ENCODE assay signal across 8 mouse cellular contexts in the genomic region with DNA sequence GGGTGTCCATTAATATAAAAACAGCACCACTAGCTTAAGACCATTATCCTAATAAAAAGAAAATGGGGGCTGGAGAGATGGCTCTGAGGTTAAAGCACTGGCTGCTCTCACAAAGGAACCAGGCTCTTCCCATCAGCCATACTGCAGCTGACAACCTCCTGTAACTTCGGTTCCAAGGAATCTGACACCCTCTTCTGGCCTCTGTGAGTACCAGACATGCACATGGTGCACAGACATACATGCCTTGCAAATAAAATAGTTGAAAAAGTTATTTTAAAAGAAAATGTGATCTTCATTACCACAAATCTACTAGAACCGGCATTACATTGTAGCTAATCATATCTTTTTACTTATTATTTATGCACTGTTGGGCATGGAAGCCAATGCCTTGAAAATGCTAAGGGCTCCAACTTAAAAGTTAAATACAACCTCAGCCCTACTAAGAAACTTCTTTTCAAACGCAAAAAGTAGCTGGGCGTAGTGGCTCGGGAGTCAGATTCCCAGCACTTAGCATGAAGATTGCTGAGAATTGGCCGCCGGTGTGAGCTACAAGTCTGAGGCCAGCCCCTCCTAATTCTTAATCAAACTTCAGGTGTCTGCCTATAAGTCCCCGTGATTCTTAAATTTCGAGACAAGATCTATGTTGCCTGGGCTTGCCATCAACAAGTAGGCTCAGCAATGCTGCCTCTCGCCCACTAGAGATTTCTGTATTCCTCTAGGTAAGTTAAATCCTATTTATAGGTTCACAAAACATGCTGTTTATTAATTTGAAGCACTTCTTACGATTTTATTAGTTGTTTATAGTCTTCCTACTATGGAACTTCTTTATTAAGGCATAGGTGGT. TPM values are rescaled to one million over a fixed set of nuclear protein-coding genes. Genes with fewer than 3 reads are reported as not detected.
DNase-seq lines count a peak whose midpoint lies in the region; ATAC-seq and TF ChIP-seq lines count a peak whose summit lies in the region.

No protein-coding gene starts in this region.

- no peaks in the 10 kb centered on the region for H3K9me3 ChIP-seq in kidney, postnatal 0 days (replicated peaks; ENCODE audit: low read length)
- no peaks in the 10 kb centered on the region for H3K9me3 ChIP-seq in heart, embryonic 14.5 days (ENCODE audit: control insufficient read depth, low read length)
- no peaks in the 10 kb centered on the region for H3K9me3 ChIP-seq in liver, embryonic 15.5 days (replicated peaks)

- TF ChIP-seq CTCF in kidney, postnatal 0 days (IDR thresholded peaks at IDR 0.05; ENCODE audit: low read depth), result peak; percentile 71

- no peaks in the 10 kb centered on the region for H3K27me3 ChIP-seq in kidney, postnatal 0 days (ENCODE audit: insufficient read depth, low read length)
- H3K27me3 ChIP-seq in heart, embryonic 14.5 days (ENCODE audit: control insufficient read depth, insufficient read depth, low read length), result no peaks in the 10 kb centered on the region
- H3K27me3 ChIP-seq in liver, embryonic 15.5 days, result no peaks in the 10 kb centered on the region

- peak; percentile 80 for DNase-seq in kidney, postnatal 0 days (ENCODE audit: low spot score)
- no peak for DNase-seq in kidney, adult 9 months
- peak; percentile 78 for DNase-seq in ZHBTc4 (ENCODE audit: low read depth, low spot score)
- peak; percentile 28 to 35 for DNase-seq in thymus, postnatal 10 days (ENCODE audit: low spot score in 2 of 2)
- DNase-seq in layer of hippocampus, adult 9-11 months, result no peak
- DNase-seq in c-Kit-positive CD71-positive TER-119-positive erythroid progenitor cells, embryonic 14.5 days (ENCODE audit: low spot score), result no peak

- no peak for ATAC-seq in kidney, postnatal 0 days (replicated peaks; ENCODE audit: low FRiP score, low read depth)
- no peak for ATAC-seq in heart, embryonic 14.5 days (ENCODE audit: insufficient number of reproducible peaks, insufficient read depth, low FRiP score, low read depth)
- no peak for ATAC-seq in liver, embryonic 15.5 days (ENCODE audit: insufficient read depth)

- peak overlapping the region; percentile 86 for H3K4me2 ChIP-seq in kidney, postnatal 0 days (ENCODE audit: low read length)
- H3K4me2 ChIP-seq in heart, embryonic 14.5 days (ENCODE audit: low read length), result peak overlapping the region; percentile 82
- H3K4me2 ChIP-seq in liver, embryonic 15.5 days, result peak overlapping the region; percentile 86

- H3K9ac ChIP-seq in kidney, postnatal 0 days (ENCODE audit: low read depth, low read length), result peak overlapping the region; percentile 75
- peak overlapping the region; percentile 82 for H3K9ac ChIP-seq in heart, embryonic 14.5 days (ENCODE audit: low read length)
- peak overlapping the region; percentile 73 for H3K9ac ChIP-seq in liver, embryonic 15.5 days

- 0 out of 2 replicates have a peak, but pooled peaks cover 7% of the 10 kb centered on the region for H3K4me1 ChIP-seq in kidney, postnatal 0 days (replicated peaks; ENCODE audit: insufficient read depth, low read length)
- H3K4me1 ChIP-seq in heart, embryonic 14.5 days (ENCODE audit: control insufficient read depth in 2 of 2, insufficient read depth in 2 of 2, low read length in 2 of 2), result peaks cover 0 to 4% of the 10 kb centered on the region in 2 experiments; a peak in 1 of 4 replicates
- H3K4me1 ChIP-seq in liver, embryonic 15.5 days (replicated peaks), result peaks cover 34% of the 10 kb centered on the region

- no peaks in the 10 kb centered on the region for H3K36me3 ChIP-seq in kidney, postnatal 0 days (ENCODE audit: insufficient read depth, low read length)
- H3K36me3 ChIP-seq in heart, embryonic 14.5 days (ENCODE audit: control insufficient read depth, insufficient read depth, low read length), result no peaks in the 10 kb centered on the region
- H3K36me3 ChIP-seq in liver, embryonic 15.5 days (replicated peaks), result no peaks in the 10 kb centered on the region

- H3K27ac ChIP-seq in kidney, postnatal 0 days, result peak overlapping the region; percentile 81; the same call in 1 of the 2 replicates
- peak overlapping the region; percentile 76 to 78 for H3K27ac ChIP-seq in heart, embryonic 14.5 days (replicated peaks in 1 of 2; ENCODE audit: control insufficient read depth in 1 of 2, insufficient read depth in 1 of 2, low read depth in 2 of 2, low read length in 2 of 2)
- H3K27ac ChIP-seq in liver, embryonic 15.5 days (replicated peaks), result peak overlapping the region; percentile 2; the same call in 1 of the 2 replicates

- 24% methylated on average over 11 of the region's 11 CpGs for WGBS in kidney, postnatal 0 days
- 25% methylated on average over 11 of the region's 11 CpGs for WGBS in heart, embryonic 14.5 days
- 23% methylated on average over 11 of the region's 11 CpGs for WGBS in liver, embryonic 15.5 days (ENCODE audit: insufficient replicate concordance)

- H3K4me3 ChIP-seq in kidney, postnatal 0 days (replicated peaks; ENCODE audit: low read depth, low read length), result peak overlapping the region; percentile 67
- H3K4me3 ChIP-seq in heart, embryonic 14.5 days (ENCODE audit: control insufficient read depth in 1 of 2, insufficient read depth in 1 of 2, low read depth in 1 of 2, low read length in 2 of 2), result peak overlapping the region; percentile 66 to 81
- peak overlapping the region; percentile 73 for H3K4me3 ChIP-seq in liver, embryonic 15.5 days (replicated peaks)

RNA-seq across cellular contexts. Expression of a gene that starts 1.2 kb away (rescaled TPM):
- 7.3 and 7.7 TPM in 2 replicates for polyA plus RNA-seq in kidney, postnatal 0 days (2015; fragmentation: Nextera tagmentation; extraction: Ambion mirVana)
- 17.5 and 21.7 TPM in 2 replicates for polyA plus RNA-seq in heart, embryonic 14.5 days (2014; fragmentation: Nextera tagmentation; extraction: Ambion mirVana)
- 2.6 and 4.1 TPM in 2 replicates for polyA plus RNA-seq in liver, embryonic 15.5 days (2015; fragmentation: Nextera tagmentation; extraction: Ambion mirVana)

RNA-seq across cellular contexts. Expression of a gene that starts 6.6 kb away (rescaled TPM):
- 1,015 and 1,085 TPM in 2 replicates for polyA plus RNA-seq in kidney, postnatal 0 days (2015; fragmentation: Nextera tagmentation; extraction: Ambion mirVana)
- 705 and 753 TPM in 2 replicates for polyA plus RNA-seq in heart, embryonic 14.5 days (2014; fragmentation: Nextera tagmentation; extraction: Ambion mirVana)
- 305 and 377 TPM in 2 replicates for polyA plus RNA-seq in liver, embryonic 15.5 days (2015; fragmentation: Nextera tagmentation; extraction: Ambion mirVana)

RNA-seq across cellular contexts. Expression of a gene that starts 42.7 kb away (rescaled TPM):
- 1,362 and 1,474 TPM in 2 replicates for polyA plus RNA-seq in kidney, postnatal 0 days (2015; fragmentation: Nextera tagmentation; extraction: Ambion mirVana)
- 1,228 and 1,448 TPM in 2 replicates for polyA plus RNA-seq in heart, embryonic 14.5 days (2014; fragmentation: Nextera tagmentation; extraction: Ambion mirVana)
- polyA plus RNA-seq in liver, embryonic 15.5 days (2015; fragmentation: Nextera tagmentation; extraction: Ambion mirVana), result 43.1 and 43.3 TPM in 2 replicates

Comparison
In these comparisons a context has a peak if more than half of its experiments do, and no peak if none do; other contexts are left out.
1. DNase-seq: peak in kidney, postnatal 0 days (single experiment), ZHBTc4 (single experiment) and thymus, postnatal 10 days (2 of 2); none in kidney, adult 9 months (single experiment), layer of hippocampus, adult 9-11 months (single experiment) and c-Kit-positive CD71-positive TER-119-positive erythroid progenitor cells, embryonic 14.5 days (single experiment).
2. H3K27ac ChIP-seq: peak in every context shown above with its lines; median percentile 81 in kidney, postnatal 0 days; 77 in heart, embryonic 14.5 days; 2 in liver, embryonic 15.5 days.
3. RNA of a gene that starts 42.7 kb away (polyA plus RNA-seq): 1,228 to 1,448 TPM in heart, embryonic 14.5 days and 1,362 to 1,474 TPM in kidney, postnatal 0 days; 43.1 to 43.3 TPM in liver, embryonic 15.5 days; every median in the first group is over 10 times any median in the second.
4. Peak in every context shown above with its lines, with median percentiles within 50 percentile points of each other: H3K4me2 ChIP-seq, H3K4me3 ChIP-seq and H3K9ac ChIP-seq.